Mouse (Mus musculus) midbrain, embryonic 16.5 days (tissue): Measurements from ENCODE around the gene Scml4. TPM values are rescaled to one million over a fixed set of nuclear protein-coding genes. Genes with fewer than 3 reads are reported as not detected.

Experiments used
- ATAC-seq: fragments of 200-750 bp; cut with Nextera tagmentation; 2 replicates; pipeline ENCODE4 v1.8.0; 2017; ENCODE audit warnings: moderate TSS enrichment
- H3K27ac ChIP-seq: fragments of 300-500 bp; sonication (generic); 2 replicates; pipeline ENCODE4 v1.5.1; 2014; ENCODE audit warnings: mild to moderate bottlenecking, low read length, mixed read lengths
- H3K27me3 ChIP-seq: fragments of 300-500 bp; sonication (generic); 2 replicates; pipeline ENCODE4 v1.6.1; 2014; ENCODE audit warnings: low read depth, low read length, mixed read lengths; ENCODE audit not compliant: control insufficient read depth, insufficient read depth
- H3K36me3 ChIP-seq: fragments of 300-500 bp; sonication (generic); 2 replicates; pipeline ENCODE4 v1.6.1; 2014; ENCODE audit warnings: mild to moderate bottlenecking, low read length, moderate library complexity, mixed read lengths; ENCODE audit not compliant: control insufficient read depth, insufficient read depth
- H3K4me1 ChIP-seq: fragments of 300-500 bp; sonication (generic); 2 replicates; pipeline ENCODE4 v1.6.1; 2014; ENCODE audit warnings: mild to moderate bottlenecking, low read length, mixed read lengths; ENCODE audit not compliant: control insufficient read depth, insufficient read depth
- H3K4me2 ChIP-seq: fragments of 300-500 bp; sonication (generic); 2 replicates; pipeline ENCODE4 v1.6.1; 2014; ENCODE audit warnings: mild to moderate bottlenecking, low read length, mixed read lengths
- H3K4me3 ChIP-seq: fragments of 300-500 bp; sonication (generic); 2 replicates; pipeline ENCODE4 v1.5.1; 2014; ENCODE audit warnings: low read depth, mild to moderate bottlenecking, low read length, moderate library complexity, mixed read lengths
- H3K9ac ChIP-seq: fragments of 300-500 bp; sonication (generic); 2 replicates; pipeline ENCODE4 v1.6.1; 2014; ENCODE audit warnings: low read depth, low read length, mixed read lengths
- H3K9me3 ChIP-seq: fragments of 300-500 bp; sonication (generic); replicated peaks from 2 replicates; pipeline ENCODE4 v1.6.1; 2014; ENCODE audit warnings: mild to moderate bottlenecking, low read length, mixed read lengths; ENCODE audit not compliant: control insufficient read depth, poor library complexity, severe bottlenecking
- WGBS: fragments of 180-500 bp; shearing (Covaris S2); extraction: QIAGEN DNeasy Blood & Tissue Kit; methylation state at CpG from one replicate; pipeline ENCODE4 v1.1.7; 2014; 5-methylcytosine and 5-hydroxymethylcytosine counted together
- polyA plus RNA-seq: library from polyadenylated mRNA; unstranded; fragments of >200 nt; fragmentation: Nextera tagmentation; extraction: Ambion mirVana; gene quantifications from 2 replicates; pipeline ENCODE4 v1.2.1, GENCODE M21; 2015

Scml4 gene
- polyA plus RNA-seq = 19.5 and 22.0 TPM in 2 replicates

GRCm38 (mm10) chr10:42860159-42860911 is at the start of gene Scml4:
Scml4 (plus strand) TSS chr10:42860370.
- 12% methylated on average over 17 of the region's 17 CpGs for WGBS

GRCm38 (mm10) chr10:42825923-42826322 is 34.2 kb upstream of the Scml4 start:
- Histone ChIP-seq H3K4me3 (no peak overlapping the region), H3K9me3 (no peaks in the 10 kb centered on the region), H3K4me2 (no peak overlapping the region), H3K27ac (no peak overlapping the region), H3K36me3 (peaks cover 26% of the 10 kb centered on the region), H3K27me3 (no peaks in the 10 kb centered on the region), H3K9ac (no peak overlapping the region), H3K4me1 (no peaks in the 10 kb centered on the region)
- no peak for ATAC-seq
- 42% methylated on average over 6 of the region's 6 CpGs for WGBS

More at GRCm38 (mm10) chr10:42860159-42860911, at the start of gene Scml4:
- H3K4me3 ChIP-seq = peak within 1 kb of the TSS; percentile 46
- peak within 1 kb of the TSS; percentile 71 for H3K9ac ChIP-seq
- no peaks in the 10 kb centered on the region for H3K9me3 ChIP-seq
- peak; percentile 85 for ATAC-seq
- peak within 1 kb of the TSS; percentile 90 for H3K27ac ChIP-seq
- no peaks in the 10 kb centered on the region for H3K36me3 ChIP-seq
- H3K4me2 ChIP-seq = peak within 1 kb of the TSS; percentile 68
- H3K4me1 ChIP-seq = peaks cover 41% of the 10 kb centered on the region
- H3K27me3 ChIP-seq = no peaks in the 10 kb centered on the region

DNA sequence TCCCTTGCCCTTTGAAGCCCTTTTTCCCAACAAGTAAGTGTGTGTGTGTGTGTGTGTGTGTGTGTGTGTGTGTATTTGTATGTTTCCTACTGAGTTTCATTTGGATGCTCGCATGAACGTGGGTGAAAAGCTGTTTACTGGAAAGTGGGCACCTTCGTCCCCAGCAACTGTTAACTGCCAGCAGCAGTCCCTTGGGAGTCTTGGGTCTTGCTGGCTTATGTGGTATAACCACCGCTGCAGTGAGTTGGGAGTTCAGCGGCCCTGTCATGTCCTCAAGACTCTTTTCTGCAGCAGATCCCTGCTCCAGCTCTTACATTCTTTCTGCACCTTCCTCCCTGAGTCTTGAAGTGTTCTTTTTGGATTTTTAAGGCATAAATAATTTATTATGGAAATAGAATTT is 33.0 kb upstream of the Scml4 start:
- Histone ChIP-seq H3K27ac (no peak overlapping the region), H3K9me3 (no peaks in the 10 kb centered on the region), H3K4me1 (no peaks in the 10 kb centered on the region), H3K9ac (no peak overlapping the region), H3K27me3 (no peaks in the 10 kb centered on the region), H3K4me3 (no peak overlapping the region), H3K36me3 (peaks cover 24% of the 10 kb centered on the region), H3K4me2 (no peak overlapping the region)
- ATAC-seq = no peak
- 70% methylated on average over 5 of the region's 5 CpGs for WGBS

DNA sequence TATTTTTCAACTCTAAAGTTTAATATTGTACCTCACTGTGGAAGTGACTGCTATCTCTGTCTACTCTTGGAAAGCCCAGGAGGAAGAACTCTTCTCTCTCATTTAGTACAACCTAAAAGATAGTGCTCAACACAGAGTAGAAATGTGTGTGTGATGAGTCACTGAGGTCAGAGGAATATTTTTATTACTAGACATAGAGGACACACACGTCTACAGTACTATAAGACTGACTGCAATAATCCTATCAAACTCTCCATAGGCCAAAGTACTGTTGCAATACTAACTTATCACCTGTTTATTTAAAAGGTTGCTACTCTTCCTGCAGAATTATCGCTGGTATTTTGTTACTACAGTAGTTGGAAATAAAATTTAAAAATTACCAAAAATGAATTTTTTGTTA is 30.2 kb upstream of the Scml4 start:
- Histone ChIP-seq H3K36me3 (peaks cover 12% of the 10 kb centered on the region), H3K4me1 (peaks cover 5% of the 10 kb centered on the region; the same call in 1 of the 2 replicates), H3K9ac (no peak overlapping the region), H3K27ac (no peak overlapping the region), H3K4me3 (no peak overlapping the region), H3K4me2 (no peak overlapping the region), H3K27me3 (no peaks in the 10 kb centered on the region), H3K9me3 (no peaks in the 10 kb centered on the region)
- no peak for ATAC-seq
- 94% methylated on average over 2 of the region's 2 CpGs for WGBS

- no peak overlapping the region for H3K27ac ChIP-seq
- no peak overlapping the region for H3K9ac ChIP-seq
- no peaks in the 10 kb centered on the region for H3K9me3 ChIP-seq
- no peak for ATAC-seq
- H3K4me3 ChIP-seq = no peak overlapping the region
- WGBS = 71% methylated on average over 6 of the region's 6 CpGs
- peaks cover 10% of the 10 kb centered on the region for H3K36me3 ChIP-seq
- peaks cover 5% of the 10 kb centered on the region; the same call in 1 of the 2 replicates for H3K4me1 ChIP-seq
- no peak overlapping the region for H3K4me2 ChIP-seq
- no peaks in the 10 kb centered on the region for H3K27me3 ChIP-seq
Observed at GRCm38 (mm10) chr10:42830409-42830808, 29.8 kb upstream of the Scml4 start.

DNA sequence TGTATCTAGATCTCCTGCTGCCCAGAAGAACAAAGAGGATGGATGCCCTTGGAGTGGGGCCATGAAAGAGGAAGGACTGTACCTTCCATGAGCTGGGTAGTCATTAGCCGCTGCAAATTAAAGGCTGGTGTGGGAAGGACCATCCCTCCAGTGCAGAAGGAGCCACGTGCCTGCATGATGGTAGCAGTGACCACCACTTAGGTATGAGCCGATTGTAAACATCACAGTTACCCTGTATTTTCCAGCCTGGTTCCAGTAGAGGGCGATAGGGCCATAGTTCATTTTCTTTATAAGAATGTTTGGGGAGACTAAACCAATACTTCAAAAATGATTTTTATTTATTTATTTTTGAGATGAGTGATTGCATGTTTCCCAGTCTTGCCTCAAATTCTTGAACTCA is 27.5 kb upstream of the Scml4 start:
- Histone ChIP-seq H3K4me1 (peaks cover 9% of the 10 kb centered on the region), H3K36me3 (peaks cover 10% of the 10 kb centered on the region), H3K27ac (no peak overlapping the region), H3K9ac (no peak overlapping the region), H3K9me3 (no peaks in the 10 kb centered on the region; the same call in 1 of the 2 replicates), H3K4me3 (no peak overlapping the region), H3K27me3 (no peaks in the 10 kb centered on the region), H3K4me2 (no peak overlapping the region)
- 0 out of 2 replicates have a peak, but pooled peaks have one; percentile 43 for ATAC-seq
- WGBS = 27% methylated on average over 4 of the region's 4 CpGs

- peak; percentile 64 for ATAC-seq
- 25% methylated on average over 4 of the region's 4 CpGs for WGBS
Observed at GRCm38 (mm10) chr10:42833871-42834727, 26.1 kb upstream of the Scml4 start.

GRCm38 (mm10) chr10:42838106-42838505 is 22.1 kb upstream of the Scml4 start:
- Histone ChIP-seq H3K9ac (no peak overlapping the region), H3K27me3 (no peaks in the 10 kb centered on the region), H3K27ac (no peak overlapping the region), H3K4me2 (no peak overlapping the region), H3K36me3 (peaks cover 5% of the 10 kb centered on the region; the same call in 1 of the 2 replicates), H3K4me1 (peaks cover 9% of the 10 kb centered on the region), H3K4me3 (no peak overlapping the region), H3K9me3 (no peaks in the 10 kb centered on the region; the same call in 1 of the 2 replicates)
- 95% methylated on average over 4 of the region's 4 CpGs for WGBS
- no peak for ATAC-seq

More at GRCm38 (mm10) chr10:42833871-42834727, 26.1 kb upstream of the Scml4 start:
- H3K27me3 ChIP-seq = no peaks in the 10 kb centered on the region
- no peak overlapping the region for H3K4me3 ChIP-seq
- no peak overlapping the region for H3K9ac ChIP-seq
- H3K27ac ChIP-seq = peak overlapping the region; percentile 68
- peaks cover 9% of the 10 kb centered on the region for H3K4me1 ChIP-seq
- no peaks in the 10 kb centered on the region; the same call in 1 of the 2 replicates for H3K9me3 ChIP-seq
- peaks cover 3% of the 10 kb centered on the region for H3K36me3 ChIP-seq
- no peak overlapping the region for H3K4me2 ChIP-seq
